Mouse (Mus musculus) heart, postnatal 10 days (tissue): ENCODE results near the gene Rnase2b. TPM values are rescaled to one million over a fixed set of nuclear protein-coding genes. Genes with fewer than 3 reads are reported as not detected.

Experiments used
- total RNA-seq, 2 experiments: library from RNA; stranded (reverse); gene quantifications; 2 replicates each; pipeline ENCODE4 v1.2.3; 2021

The Rnase2b gene
- total RNA-seq, 2 experiments from 2014 or later = not detected

Other genes starting within 250 kb of the Rnase2b start
- 10 to 100 TPM; 59.5 to 66.3 TPM for gene Osgep, start 237.4 kb upstream of the Rnase2b start, total RNA-seq
- 10 to 100 TPM; 39.5 to 43.4 TPM for gene Apex1, start 237.3 kb upstream of the Rnase2b start, total RNA-seq
- 10 to 100 TPM; 23.7 to 25.4 TPM for gene Pip4p1, start 231.4 kb upstream of the Rnase2b start, total RNA-seq
- gene Pnp, start 231.2 kb upstream of the Rnase2b start, total RNA-seq = 10 to 100 TPM; 15.2 to 17.3 TPM
- 10 to 100 TPM; 13.0 to 14.4 TPM for gene Gm49342, start 217.7 kb upstream of the Rnase2b start, total RNA-seq
- 1 to 10 TPM in 1 of 2 experiments, under 1 TPM in 1; 0.69 to 1.1 TPM for gene Pnp2, start 206.3 kb upstream of the Rnase2b start, total RNA-seq
- gene Rnase10, start 154.5 kb upstream of the Rnase2b start, total RNA-seq = under 1 TPM; 0.17 TPM
- gene Rnase9, start 120.4 kb upstream of the Rnase2b start, total RNA-seq = not detected
- gene Rnase11, start 112.1 kb upstream of the Rnase2b start, total RNA-seq = not detected
- gene Rnase12, start 104.6 kb upstream of the Rnase2b start, total RNA-seq = not detected
- gene Olfr750, start 87.8 kb upstream of the Rnase2b start, total RNA-seq = not detected
- 10 to 100 TPM; 45.4 to 46.9 TPM for gene Rnase4, start 71.2 kb upstream of the Rnase2b start, total RNA-seq
- 1 to 10 TPM; 3.2 to 4.0 TPM for gene Ang, start 71.1 kb upstream of the Rnase2b start, total RNA-seq
- gene Eddm3b, start 47.8 kb upstream of the Rnase2b start, total RNA-seq = not detected
- under 1 TPM; 0.31 to 0.69 TPM for gene Rnase6, start 38.4 kb upstream of the Rnase2b start, total RNA-seq
- under 1 TPM; 0.52 to 0.72 TPM for gene Rnase1, start 15.5 kb upstream of the Rnase2b start, total RNA-seq
- gene Ang2, start 36.9 kb downstream of the Rnase2b start, total RNA-seq = not detected
- not detected for gene Ear14, start 41.1 kb downstream of the Rnase2b start, total RNA-seq
- not detected for gene Rnase2a, start 93.9 kb downstream of the Rnase2b start, total RNA-seq
- not detected for gene Gm7247, start 199.5 kb downstream of the Rnase2b start, total RNA-seq
- gene Vmn2r88, start 248.6 kb downstream of the Rnase2b start, total RNA-seq = not detected